Mouse (Mus musculus) lung, postnatal 10 days (tissue): ENCODE data around the gene Vopp1.
"Not testable (repeated sequence)": the region's sequence is repeated elsewhere in the genome, so short reads cannot be mapped to it uniquely, and the experiment has no call there.

Experiments used
- DNase-seq: peaks from one replicate; pipeline ENCODE4 v3.0.0; 2021

The Vopp1 gene

GRCm38 (mm10) chr6:57824422-57825258 is at the start of gene Vopp1:
Gene Vopp1 (minus strand): TSS chr6:57825159.
- peak; percentile 72 for DNase-seq

- DNase-seq, result peak; percentile 51
Observed at GRCm38 (mm10) chr6:57859043-57860042, 34.4 kb upstream of the Vopp1 start.

DNA sequence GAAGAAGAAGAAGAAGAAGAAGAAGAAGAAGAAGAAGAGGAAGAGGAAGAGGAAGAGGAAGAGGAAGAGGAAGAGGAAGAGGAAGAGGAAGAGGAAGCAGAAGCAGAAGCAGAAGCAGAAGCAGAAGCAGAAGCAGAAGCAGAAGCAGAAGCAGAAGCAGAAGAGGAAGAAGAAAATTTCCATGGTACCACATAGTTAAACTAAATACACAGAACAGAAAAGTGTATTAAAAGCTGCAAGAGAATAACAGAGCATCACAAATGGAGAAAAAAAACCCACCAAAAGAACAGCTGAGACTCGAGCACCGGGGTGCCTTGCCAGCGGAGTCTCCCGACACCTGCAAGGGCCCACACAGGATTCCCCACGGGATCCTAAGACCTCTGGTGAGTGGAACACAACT is 26.2 kb upstream of the Vopp1 start:
- DNase-seq, result not testable (repeated sequence)

GRCm38 (mm10) chr6:57850286-57850685 is 25.3 kb upstream of the Vopp1 start, which contains the start of gene Vmn1r21:
Gene Vmn1r21 (minus strand): TSS chr6:57850343.
- DNase-seq, result no peak

DNA sequence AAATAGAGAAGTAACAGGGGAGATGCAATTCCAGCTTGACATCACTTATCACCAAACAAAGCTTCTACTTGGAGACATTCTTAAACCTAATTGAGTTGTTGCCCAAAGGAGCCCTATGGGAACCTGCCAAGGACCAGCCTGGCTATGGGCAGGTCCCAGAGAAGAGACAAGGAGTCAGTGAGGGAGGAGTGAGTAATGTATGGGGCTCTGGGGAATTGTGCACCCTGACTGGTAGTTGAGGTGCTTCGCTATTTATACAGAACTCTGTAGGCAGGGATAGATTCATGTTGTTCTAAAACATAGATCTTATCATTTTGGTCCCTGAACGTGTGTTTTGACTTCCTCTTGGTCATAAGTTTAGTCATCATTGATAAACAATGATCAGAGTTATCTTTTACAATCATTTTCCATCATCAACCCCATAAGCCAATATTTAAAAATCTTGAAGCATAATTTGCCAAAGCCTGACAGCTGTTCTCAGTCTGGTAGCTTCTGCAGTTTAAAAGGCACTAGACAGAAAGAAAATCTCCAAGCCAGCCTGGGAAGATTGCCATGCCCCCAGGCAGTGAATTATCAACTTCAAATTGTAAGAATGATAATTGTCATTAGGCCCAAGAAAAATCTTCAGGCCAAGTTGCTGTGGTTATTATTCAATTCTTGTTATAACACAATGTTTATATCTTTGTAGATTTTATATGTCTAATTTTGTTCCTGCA is 14.9 kb upstream of the Vopp1 start:
- DNase-seq, result no peak

DNA sequence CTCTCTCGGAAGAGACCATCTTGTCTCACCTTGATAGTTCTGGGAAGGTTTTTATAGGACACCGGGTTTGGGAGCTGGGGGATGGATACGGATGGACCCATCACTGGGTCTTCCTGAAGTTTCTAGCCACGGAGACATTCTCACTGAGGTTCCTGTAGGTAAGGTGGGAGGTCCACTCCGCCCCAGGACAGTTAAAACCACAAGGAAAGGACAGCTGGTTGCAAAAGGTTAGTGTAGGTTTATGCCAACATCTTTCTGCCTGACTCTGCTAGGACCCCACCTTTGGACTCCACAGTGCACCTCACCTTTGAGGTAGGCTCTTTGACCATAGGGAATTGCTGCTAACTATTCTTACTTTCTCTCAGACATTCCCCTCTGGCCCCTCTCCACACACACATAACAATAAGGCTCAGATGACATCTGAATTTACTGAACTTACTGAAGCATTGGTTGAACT is 328 bp upstream of the Vopp1 start:
- DNase-seq, result no peak

- DNase-seq, result no peak
Observed at GRCm38 (mm10) chr6:57823461-57823860, 1.5 kb downstream of the Vopp1 start.

- no peak for DNase-seq
Observed at GRCm38 (mm10) chr6:57822648-57823410, 2.1 kb downstream of the Vopp1 start.

DNA sequence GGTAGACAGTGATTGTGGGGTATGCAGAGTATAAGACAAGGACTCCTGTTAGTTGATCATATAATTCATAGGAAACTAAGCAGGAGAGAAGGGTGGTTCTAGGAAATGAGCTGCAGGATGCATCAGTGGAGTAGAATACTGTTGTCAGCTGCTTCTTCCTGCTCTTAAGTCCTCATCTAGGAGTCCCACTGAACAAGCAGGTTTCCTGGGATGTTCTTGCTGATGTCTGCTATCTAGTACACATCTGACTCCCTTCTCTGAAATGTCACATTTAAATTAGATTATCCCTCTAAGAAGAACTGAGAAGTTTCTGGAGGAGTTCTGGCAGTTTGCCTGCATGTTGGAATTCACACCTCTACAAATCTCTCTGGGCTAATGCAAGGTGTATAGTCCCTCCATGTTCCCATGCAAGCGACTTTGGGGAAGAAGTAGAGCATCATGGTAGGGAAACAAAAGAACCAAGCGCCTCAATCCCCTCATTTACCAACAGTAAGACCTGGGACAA is 10.5 kb downstream of the Vopp1 start:
- DNase-seq, result no peak

- no peak for DNase-seq
Observed at GRCm38 (mm10) chr6:57811748-57812730, 12.9 kb downstream of the Vopp1 start.

DNA sequence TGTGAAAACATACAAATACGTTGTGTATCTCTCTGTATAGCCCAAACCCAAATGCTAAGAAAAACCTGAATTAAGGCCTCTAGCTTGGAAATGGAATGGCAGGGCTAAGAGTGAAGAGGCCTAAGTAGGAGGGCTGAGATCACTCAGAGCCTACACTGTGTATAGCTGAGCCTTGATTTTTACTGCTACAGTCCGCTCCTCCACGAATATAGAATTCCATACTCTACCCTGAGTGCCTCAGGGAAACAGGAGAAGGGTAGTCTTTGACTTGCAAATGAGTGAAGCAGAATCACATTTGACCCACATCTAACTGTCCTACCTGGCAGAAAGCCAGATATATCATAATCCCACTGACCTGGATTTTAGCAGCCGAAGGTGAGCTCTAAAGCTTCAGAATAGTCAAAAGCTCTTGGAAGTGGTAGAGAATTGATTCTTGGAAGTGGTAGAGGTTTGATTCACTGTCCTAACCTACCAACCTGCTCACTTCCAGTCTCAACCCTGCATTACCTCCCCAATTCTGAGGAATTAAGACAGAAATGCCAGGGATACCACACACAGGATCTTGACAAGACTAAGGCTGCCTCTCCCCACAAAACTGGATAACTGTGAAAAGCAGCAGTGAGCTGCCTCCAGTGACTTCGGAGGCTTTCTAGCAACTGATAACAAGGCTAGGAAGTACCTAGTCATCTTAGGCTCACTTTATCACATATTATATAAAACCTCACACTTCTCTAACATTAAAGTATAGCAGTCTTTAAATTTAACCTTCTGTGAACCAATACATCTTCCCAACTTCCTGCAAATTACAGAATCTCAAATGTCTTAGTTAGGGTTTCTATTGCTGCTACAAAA is 19.5 kb downstream of the Vopp1 start:
- no peak for DNase-seq

DNA sequence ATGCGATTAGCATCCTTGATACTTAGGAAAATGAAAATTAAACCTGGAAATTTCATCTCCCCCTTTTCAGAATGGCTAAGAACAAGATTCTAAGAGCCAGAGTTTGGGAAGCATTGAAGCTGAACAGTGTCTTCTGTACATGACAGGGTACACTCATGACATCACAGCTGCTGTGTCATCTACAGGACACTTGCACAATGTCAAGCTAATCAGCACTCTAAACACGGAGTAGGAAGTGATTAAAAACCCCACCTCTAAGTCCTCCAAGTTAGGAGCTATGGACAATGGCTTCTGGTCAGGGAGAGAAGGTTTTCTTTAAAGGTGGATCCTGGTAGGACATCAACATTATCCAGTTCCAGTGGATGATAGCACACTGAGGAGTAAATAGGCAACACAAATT is 21.8 kb downstream of the Vopp1 start:
- DNase-seq, result no peak

GRCm38 (mm10) chr6:57798986-57799385 is 26.0 kb downstream of the Vopp1 start:
- no peak for DNase-seq

DNA sequence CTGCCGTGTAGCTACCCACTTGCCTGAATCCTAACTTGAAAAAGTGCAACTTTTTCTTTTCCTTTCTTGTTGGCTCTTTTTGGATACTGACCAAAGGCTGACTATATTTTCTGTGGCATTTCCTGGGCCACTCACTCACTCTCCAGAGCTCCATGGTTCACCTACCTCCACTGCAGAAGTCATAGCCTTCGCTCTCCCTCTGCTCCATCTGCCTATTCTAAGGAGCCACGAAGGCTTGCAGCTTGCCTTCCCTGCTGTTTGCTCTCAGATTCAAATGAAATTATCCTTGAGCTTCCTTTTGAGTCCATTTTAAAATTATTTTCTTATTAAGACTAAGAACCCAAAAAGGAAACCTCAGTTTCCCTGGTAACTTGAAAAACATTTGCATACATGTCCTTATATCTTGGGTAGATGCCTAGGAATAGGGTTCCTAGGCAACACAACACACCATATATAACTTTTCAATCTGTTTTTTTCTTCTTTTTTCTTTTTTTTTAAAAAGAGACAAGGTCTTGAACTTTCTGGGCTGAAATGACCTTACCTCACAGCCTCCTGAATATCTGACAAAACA is 28.0 kb downstream of the Vopp1 start:
- DNase-seq, result no peak

DNA sequence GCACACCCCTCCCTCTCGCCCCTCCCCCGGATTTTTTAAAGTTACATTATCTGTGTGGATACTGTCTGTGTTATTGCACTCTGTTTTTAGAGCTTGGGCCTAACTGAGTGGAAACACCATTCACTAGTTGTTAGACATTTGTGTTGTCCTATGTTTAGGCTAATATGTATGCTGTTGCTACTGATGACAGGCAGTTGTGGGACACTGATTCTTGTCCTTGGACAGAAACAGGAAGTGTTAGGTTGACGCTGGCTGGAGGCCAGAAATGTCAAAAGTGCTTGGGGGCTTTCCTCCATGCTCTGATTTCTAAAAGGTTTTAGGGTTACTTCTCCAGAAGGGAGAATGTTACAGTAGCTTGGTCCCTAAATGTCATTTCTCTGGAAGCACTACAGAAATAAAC is 29.1 kb downstream of the Vopp1 start:
- peak; percentile 34 for DNase-seq

DNA sequence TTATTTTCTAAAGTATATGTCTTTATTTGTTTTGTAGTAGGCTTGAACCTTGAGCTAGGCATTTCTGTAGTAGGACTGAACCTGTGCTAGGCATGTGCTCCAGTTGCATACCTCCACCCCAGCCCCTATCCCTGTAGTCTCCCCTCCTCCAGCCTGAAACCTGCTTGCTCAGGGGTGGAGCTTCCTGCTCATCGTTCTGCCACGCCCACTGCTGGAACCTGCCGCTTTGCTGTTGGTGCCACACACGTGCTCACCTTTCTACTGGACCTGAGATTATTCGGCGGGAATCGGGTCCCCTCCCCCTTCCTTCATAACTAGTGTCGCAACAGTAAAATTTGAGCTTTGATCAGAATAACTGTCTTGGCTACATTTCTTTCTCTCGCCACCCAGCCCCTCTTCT is 32.1 kb downstream of the Vopp1 start:
- not testable (repeated sequence) for DNase-seq

DNA sequence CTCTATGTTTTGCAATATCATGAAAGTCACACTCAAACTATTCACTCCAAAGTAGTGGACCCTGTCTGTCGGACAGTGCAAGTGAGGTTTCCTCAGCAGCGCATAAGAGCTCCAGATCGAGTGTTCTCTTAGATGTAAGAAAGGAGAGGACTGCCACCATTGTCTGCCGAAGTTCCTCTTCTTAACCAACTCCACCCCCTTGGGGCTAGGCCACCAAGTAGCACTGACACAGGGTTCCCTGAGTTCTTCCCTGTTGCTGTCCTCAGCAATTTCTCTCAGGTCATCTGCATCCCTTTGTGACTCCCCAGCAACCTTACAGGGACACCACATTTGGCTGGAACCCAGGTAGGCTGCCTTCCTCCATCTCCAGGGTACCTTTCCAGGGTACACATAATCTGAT is 34.4 kb downstream of the Vopp1 start:
- no peak for DNase-seq

- no peak for DNase-seq
Observed at GRCm38 (mm10) chr6:57787376-57787775, 37.6 kb downstream of the Vopp1 start.

- DNase-seq, result no peak
Observed at GRCm38 (mm10) chr6:57784251-57784650, 40.7 kb downstream of the Vopp1 start.
